ENCODE assay signal across 8 mouse cellular contexts in genomic region chr19:41481887-41482189, GRCm38 (mm10). TPM values are rescaled to one million over a fixed set of nuclear protein-coding genes. Genes with fewer than 3 reads are reported as not detected.
DNase-seq lines count a peak whose midpoint lies in the region; ATAC-seq and TF ChIP-seq lines count a peak whose summit lies in the region.

No protein-coding gene starts in this region.

- H3K27ac ChIP-seq in heart, embryonic 15.5 days = peak overlapping the region; percentile 100
- H3K27ac ChIP-seq in MEL (ENCODE audit: control insufficient read depth, low read depth, low read length) = peak overlapping the region; percentile 91
- peak overlapping the region; percentile 99 for H3K27ac ChIP-seq in heart, postnatal 0 days (ENCODE audit: low read depth)
- H3K27ac ChIP-seq in macrophage = peak overlapping the region; percentile 60

- H3K79me2 ChIP-seq in MEL (ENCODE audit: control insufficient read depth, insufficient read depth, low read length, poor library complexity) = peaks cover 36% of the 10 kb centered on the region
- peaks cover 36% of the 10 kb centered on the region for H3K79me2 ChIP-seq in macrophage (ENCODE audit: inconsistent target)

- TF ChIP-seq POLR2A in MEL (IDR thresholded peaks at IDR 0.05; ENCODE audit: control insufficient read depth in 1 of 2, insufficient read depth in 1 of 2, low read depth in 1 of 2, low read length in 2 of 2, poor library complexity in 1 of 2) = no peak

- H3K27me3 ChIP-seq in heart, embryonic 15.5 days = no peaks in the 10 kb centered on the region
- H3K27me3 ChIP-seq in MEL (ENCODE audit: control insufficient read depth in 1 of 2, insufficient read depth in 2 of 2, low read length in 2 of 2) = no peaks in the 10 kb centered on the region
- no peaks in the 10 kb centered on the region for H3K27me3 ChIP-seq in heart, postnatal 0 days (ENCODE audit: control insufficient read depth, insufficient read depth, low read length)

- DNase-seq in heart, adult 18-20 months = no peak
- DNase-seq in MEL (ENCODE audit: low read depth, low spot score) = no peak
- DNase-seq in heart, postnatal 0 days (ENCODE audit: low spot score) = no peak
- DNase-seq in cerebellum, adult 9-11 months = no peak
- no peak for DNase-seq in left cerebral cortex, adult 11 months (ENCODE audit: low spot score)

- H3K4me1 ChIP-seq in heart, embryonic 15.5 days (replicated peaks) = peaks cover 20% of the 10 kb centered on the region
- peaks cover 11 to 12% of the 10 kb centered on the region in 2 experiments for H3K4me1 ChIP-seq in MEL (ENCODE audit: control insufficient read depth in 1 of 2, insufficient read depth in 2 of 2, low read length in 2 of 2)
- peaks cover 4% of the 10 kb centered on the region; the same call in 1 of the 2 replicates for H3K4me1 ChIP-seq in heart, postnatal 0 days (ENCODE audit: control insufficient read depth, insufficient read depth)

- no peak for ATAC-seq in heart, embryonic 15.5 days (replicated peaks; ENCODE audit: insufficient number of reproducible peaks, insufficient read depth, low FRiP score, low read depth)
- ATAC-seq in heart, postnatal 0 days (ENCODE audit: insufficient read depth, low read depth) = no peak
- no peak for ATAC-seq in erythroid progenitor cell, adult 5-6 weeks (replicated peaks; ENCODE audit: low FRiP score, poor library complexity, severe bottlenecking)

- H3K36me3 ChIP-seq in heart, embryonic 15.5 days = no peaks in the 10 kb centered on the region
- peaks cover 1 to 24% of the 10 kb centered on the region in 2 experiments; a peak in 3 of 4 replicates for H3K36me3 ChIP-seq in MEL (ENCODE audit: control insufficient read depth in 1 of 2, insufficient read depth in 2 of 2, low read length in 2 of 2)
- H3K36me3 ChIP-seq in heart, postnatal 0 days (replicated peaks; ENCODE audit: control insufficient read depth, insufficient read depth, low read length) = no peaks in the 10 kb centered on the region
- no peaks in the 10 kb centered on the region; the same call in 1 of the 2 replicates for H3K36me3 ChIP-seq in macrophage (ENCODE audit: inconsistent target)

- no peak for TF ChIP-seq EP300 in MEL (IDR thresholded peaks at IDR 0.05; ENCODE audit: low read depth in 1 of 2, low read length in 2 of 2)
- TF ChIP-seq EP300 in heart, postnatal 0 days (IDR thresholded peaks at IDR 0.05; ENCODE audit: low read depth) = no peak

- peak overlapping the region; percentile 79 for H3K4me2 ChIP-seq in heart, embryonic 15.5 days
- peak overlapping the region; percentile 88 for H3K4me2 ChIP-seq in heart, postnatal 0 days (ENCODE audit: low read depth, low read length)

- peak overlapping the region; percentile 86 for H3K9ac ChIP-seq in heart, embryonic 15.5 days
- peak overlapping the region; percentile 80 for H3K9ac ChIP-seq in MEL (ENCODE audit: control insufficient read depth, low read depth, low read length, poor library complexity, severe bottlenecking)
- H3K9ac ChIP-seq in heart, postnatal 0 days (replicated peaks; ENCODE audit: low read depth, low read length) = peak overlapping the region; percentile 93

- H3K4me3 ChIP-seq in heart, embryonic 15.5 days = peak overlapping the region; percentile 83
- H3K4me3 ChIP-seq in MEL (ENCODE audit: control insufficient read depth in 1 of 2, insufficient read depth in 1 of 2, low read depth in 2 of 2, low read length in 2 of 2) (peak overlapping the region; percentile 59 to 83), macrophage (ENCODE audit: inconsistent target) (peak overlapping the region; percentile 42)
- peak overlapping the region; percentile 95 for H3K4me3 ChIP-seq in heart, postnatal 0 days (ENCODE audit: low read depth, low read length)

- TF ChIP-seq RAD21 in MEL (IDR thresholded peaks at IDR 0.05; ENCODE audit: low read depth, low read length) = no peak

- 4% methylated on average over 6 of the region's 6 CpGs for WGBS in heart, embryonic 15.5 days
- 2% methylated on average over 6 of the region's 6 CpGs for WGBS in heart, postnatal 0 days
- 0% methylated on average over 6 of the region's 6 CpGs for WGBS in macrophage (ENCODE audit: missing documents)

- H3K9me3 ChIP-seq in heart, embryonic 15.5 days (replicated peaks) = no peaks in the 10 kb centered on the region
- no peaks in the 10 kb centered on the region for H3K9me3 ChIP-seq in MEL (replicated peaks; ENCODE audit: insufficient read depth, low read length)
- H3K9me3 ChIP-seq in heart, postnatal 0 days (replicated peaks; ENCODE audit: control insufficient read depth, low read length) = no peaks in the 10 kb centered on the region

- TF ChIP-seq CTCF in MEL (IDR thresholded peaks at IDR 0.05 in 2 of 3, conservative IDR thresholded peaks at IDR 0.05 in 1 of 3; ENCODE audit: control insufficient read depth in 1 of 3, insufficient read depth in 1 of 3, low read depth in 2 of 3, low read length in 3 of 3, poor library complexity in 1 of 3, severe bottlenecking in 1 of 3) = no peak
- TF ChIP-seq CTCF in heart, postnatal 0 days (IDR thresholded peaks at IDR 0.05; ENCODE audit: low read depth) = no peak

TF ChIP-seq in MEL, 35 proteins besides CTCF, POLR2A, EP300 and RAD21:
- TF ChIP-seq E2F4 (IDR thresholded peaks at IDR 0.05; ENCODE audit: borderline replicate concordance, low read depth, low read length) (no peak), CHD1 (IDR thresholded peaks at IDR 0.05; ENCODE audit: low read depth, low read length) (peak; percentile 94)
TF ChIP-seq in MEL: peak in this region for 1.

RNA-seq across cellular contexts. Expression of gene Lcor, which starts 0.6 kb away (rescaled TPM):
- polyA plus RNA-seq in heart, embryonic 15.5 days (2015; fragmentation: Nextera tagmentation; extraction: Ambion mirVana) = 7.7 and 8.3 TPM in 2 replicates
- total RNA-seq in heart, adult 18-20 months (2021) = 10 to 100 TPM; 12.2 to 12.4 TPM
- 8.7 and 9.1 TPM in 2 replicates for total RNA-seq in MEL (2012; rRNA removed)
- polyA plus RNA-seq in MEL (2012; ENCODE audit: insufficient read depth in 1 of 2, insufficient read length in 2 of 2, low read depth in 1 of 2, low replicate concordance in 2 of 2, missing spikeins in 1 of 2) = 1 to 10 TPM in 1 of 2 experiments, not detected in 1; 8.1 TPM
- 7.0 and 8.0 TPM in 2 replicates for total RNA-seq in heart, postnatal 0 days (2014; rRNA removed; ENCODE audit: low replicate concordance)
- polyA plus RNA-seq in heart, postnatal 0 days (2015; fragmentation: Nextera tagmentation; extraction: Ambion mirVana) = 5.8 and 7.5 TPM in 2 replicates
- 100 to 1,000 TPM in 1 of 26 experiments, 10 to 100 TPM in 25; 16.0 to 133 (median 71.5) TPM for total RNA-seq in macrophage (2018; cell fraction: chromatin; rRNA removed)
- total RNA-seq in macrophage (2018; cell fraction: cytosol; rRNA removed) = 10 to 100 TPM in 20 of 26 experiments, 1 to 10 TPM in 6; 7.9 to 16.2 (median 12.3) TPM
- total RNA-seq in macrophage (2018; cell fraction: nucleus; rRNA removed) = 100 to 1,000 TPM in 1 of 26 experiments, 10 to 100 TPM in 25; 12.4 to 135 (median 47.8) TPM
- polyA plus RNA-seq in macrophage (2018) = 2.2 to 3.2 TPM (median 2.7 TPM) in 3 replicates
- 16.6 and 26.0 TPM in 2 replicates for total RNA-seq in erythroid progenitor cell, adult 5-6 weeks (2015; ENCODE audit: low replicate concordance)
- 36.3 and 41.6 TPM in 2 replicates for total RNA-seq in erythroid progenitor cell, adult 5-6 weeks (2017; ENCODE audit: low replicate concordance)

Comparison
In these comparisons a context has a peak if more than half of its experiments do, and no peak if none do; other contexts are left out.
1. H3K4me3 ChIP-seq: peak in every context shown above with its lines; median percentile 95 in heart, postnatal 0 days; 83 in heart, embryonic 15.5 days; 71 in MEL; 42 in macrophage.